Mouse (Mus musculus) C2C12 (cell line): ENCODE measurements around the gene Jmjd4. TPM values are rescaled to one million over a fixed set of nuclear protein-coding genes. Genes with fewer than 3 reads are reported as not detected.

Experiments used
- H3K27me3 ChIP-seq: one replicate; pipeline ENCODE4 v1.6.1; 2011; ENCODE audit not compliant: control insufficient read depth, insufficient read depth, insufficient read length
- H3K36me3 ChIP-seq: one replicate; pipeline ENCODE4 v1.6.1; 2011; ENCODE audit not compliant: control insufficient read depth, insufficient read depth
- H3K4me3 ChIP-seq: one replicate; pipeline ENCODE4 v1.5.1; 2011; ENCODE audit warnings: mild to moderate bottlenecking, control low read depth; ENCODE audit not compliant: poor library complexity, insufficient read depth, severe bottlenecking
- H3K79me2 ChIP-seq: one replicate; pipeline ENCODE4 v1.6.1; 2011; ENCODE audit not compliant: control insufficient read depth, insufficient read depth
- H3K79me3 ChIP-seq: one replicate; pipeline ENCODE4 v1.6.1; 2011; ENCODE audit warnings: low read depth, control low read depth
- H3ac ChIP-seq: one replicate; pipeline ENCODE3; 2011; ENCODE audit warnings: low read depth; ENCODE audit not compliant: control insufficient read depth, insufficient read length
- CEBPB ChIP-seq: IDR thresholded peaks from one replicate; pipeline ENCODE4 v1.6.1; 2011; ENCODE audit warnings: low read depth, mild to moderate bottlenecking, control low read depth, moderate library complexity
- CTCF ChIP-seq: IDR thresholded peaks from one replicate; pipeline ENCODE4 v1.5.1; 2011; ENCODE audit not compliant: control insufficient read depth, insufficient read depth, insufficient read length
- FOSL1 ChIP-seq: IDR thresholded peaks from one replicate; pipeline ENCODE4 v1.8.0; 2011; ENCODE audit warnings: mild to moderate bottlenecking, low read length; ENCODE audit not compliant: poor library complexity, insufficient read depth, severe bottlenecking
- MAX ChIP-seq: IDR thresholded peaks from one replicate; pipeline ENCODE4 v1.6.1; 2011; ENCODE audit warnings: mild to moderate bottlenecking, control low read depth
- MYOD1 ChIP-seq: IDR thresholded peaks from one replicate; pipeline ENCODE4 v1.6.1; 2011; ENCODE audit warnings: low read depth; ENCODE audit not compliant: control insufficient read depth, insufficient read length
- MYOG ChIP-seq: IDR thresholded peaks from one replicate; pipeline ENCODE4 v1.6.1; 2011; ENCODE audit not compliant: control insufficient read depth, insufficient read length; ENCODE audit errors: extremely low read depth
- USF1 ChIP-seq: IDR thresholded peaks from one replicate; pipeline ENCODE4 v1.6.1; 2011; ENCODE audit warnings: low read depth, mild to moderate bottlenecking, control low read depth, moderate library complexity
- polyA plus RNA-seq: library from polyadenylated mRNA; unstranded; fragments of >200 nt; fragmentation: generic; extraction: Trizol; gene quantifications from one replicate; pipeline ENCODE4 v1.2.1, GENCODE M21; 2012; ENCODE audit warnings: missing spikeins

Gene Jmjd4
- polyA plus RNA-seq, 1 experiment: 5.1 TPM

- peaks cover 5% of the 10 kb centered on the region for H3K79me3 ChIP-seq
- peaks cover 10% of the 10 kb centered on the region for H3K79me2 ChIP-seq
- TF ChIP-seq FOSL1: no peak
- peaks cover 39% of the 10 kb centered on the region for H3K36me3 ChIP-seq
- H3K4me3 ChIP-seq: no peak overlapping the region
- no peak overlapping the region for H3ac ChIP-seq
- no peaks in the 10 kb centered on the region for H3K27me3 ChIP-seq
Observed at GRCm38 (mm10) chr11:59456346-59456745, 6.5 kb downstream of the Jmjd4 start.

GRCm38 (mm10) chr11:59456891-59457290 is 7.0 kb downstream of the Jmjd4 start:
- Histone ChIP-seq H3K4me3 (no peak overlapping the region), H3K79me2 (peaks cover 5% of the 10 kb centered on the region), H3ac (no peak overlapping the region), H3K79me3 (peaks cover under 1% of the 10 kb centered on the region), H3K27me3 (no peaks in the 10 kb centered on the region), H3K36me3 (peaks cover 35% of the 10 kb centered on the region)
- TF ChIP-seq CEBPB (no peak), USF1 (no peak), CTCF (no peak), MYOD1 (no peak), MYOG (no peak), FOSL1 (no peak), MAX (no peak)

GRCm38 (mm10) chr11:59458973-59459372 is 9.1 kb downstream of the Jmjd4 start:
- Histone ChIP-seq H3K79me3 (no peaks in the 10 kb centered on the region), H3K79me2 (no peaks in the 10 kb centered on the region), H3K4me3 (no peak overlapping the region), H3K27me3 (no peaks in the 10 kb centered on the region), H3ac (no peak overlapping the region), H3K36me3 (peaks cover 46% of the 10 kb centered on the region)
- TF ChIP-seq CTCF (no peak), FOSL1 (peak; percentile 36), CEBPB (peak; percentile 88), USF1 (no peak), MYOD1 (peak; percentile 39), MYOG (no peak), MAX (peak; percentile 64)

- TF ChIP-seq MAX (no peak), FOSL1 (no peak)
- Histone ChIP-seq H3K79me2 (peaks cover 2% of the 10 kb centered on the region), H3K27me3 (no peaks in the 10 kb centered on the region), H3K79me3 (no peaks in the 10 kb centered on the region), H3K4me3 (no peak overlapping the region), H3K36me3 (peaks cover 50% of the 10 kb centered on the region), H3ac (no peak overlapping the region)
Observed at GRCm38 (mm10) chr11:59460459-59460858, 10.6 kb downstream of the Jmjd4 start.

- Histone ChIP-seq H3ac (peak overlapping the region; percentile 98), H3K27me3 (no peaks in the 10 kb centered on the region), H3K36me3 (no peaks in the 10 kb centered on the region), H3K4me3 (peak overlapping the region; percentile 59), H3K79me3 (peaks cover 9% of the 10 kb centered on the region), H3K79me2 (peaks cover 24% of the 10 kb centered on the region)
- TF ChIP-seq USF1: no peak
Observed at GRCm38 (mm10) chr11:59471413-59472325, 21.8 kb downstream of the Jmjd4 start.

GRCm38 (mm10) chr11:59472326-59472677 is 22.5 kb downstream of the Jmjd4 start, which contains the start of gene Zfp867:
Gene Zfp867, minus strand, starts transcription at chr11:59472474.
- H3K79me2 ChIP-seq: peaks cover 24% of the 10 kb centered on the region
- H3K27me3 ChIP-seq: no peaks in the 10 kb centered on the region
- TF ChIP-seq FOSL1 (no peak), CEBPB (no peak), MYOG (no peak), MYOD1 (no peak), CTCF (no peak), USF1 (no peak), MAX (no peak)
- H3K4me3 ChIP-seq: peak within 1 kb of the TSS; percentile 59
- H3K36me3 ChIP-seq: no peaks in the 10 kb centered on the region
- peaks cover 8% of the 10 kb centered on the region for H3K79me3 ChIP-seq
- peak within 1 kb of the TSS; percentile 98 for H3ac ChIP-seq

GRCm38 (mm10) chr11:59477240-59477639 is 27.4 kb downstream of the Jmjd4 start:
- Histone ChIP-seq H3K79me2 (no peaks in the 10 kb centered on the region), H3ac (no peak overlapping the region), H3K27me3 (peaks cover 4% of the 10 kb centered on the region), H3K4me3 (no peak overlapping the region), H3K79me3 (no peaks in the 10 kb centered on the region), H3K36me3 (no peaks in the 10 kb centered on the region)
- TF ChIP-seq CTCF (no peak), MYOG (no peak), FOSL1 (no peak), CEBPB (no peak), MAX (no peak), MYOD1 (no peak), USF1 (no peak)
